Mouse (Mus musculus): Measurements from ENCODE around the gene Defa23. TPM values are rescaled to one million over a fixed set of nuclear protein-coding genes. Genes with fewer than 3 reads are reported as not detected.

Gene Defa23
- 192 and 728 TPM in 2 replicates for polyA plus RNA-seq (2012; rRNA removed; ENCODE audit: low replicate concordance)

DNA sequence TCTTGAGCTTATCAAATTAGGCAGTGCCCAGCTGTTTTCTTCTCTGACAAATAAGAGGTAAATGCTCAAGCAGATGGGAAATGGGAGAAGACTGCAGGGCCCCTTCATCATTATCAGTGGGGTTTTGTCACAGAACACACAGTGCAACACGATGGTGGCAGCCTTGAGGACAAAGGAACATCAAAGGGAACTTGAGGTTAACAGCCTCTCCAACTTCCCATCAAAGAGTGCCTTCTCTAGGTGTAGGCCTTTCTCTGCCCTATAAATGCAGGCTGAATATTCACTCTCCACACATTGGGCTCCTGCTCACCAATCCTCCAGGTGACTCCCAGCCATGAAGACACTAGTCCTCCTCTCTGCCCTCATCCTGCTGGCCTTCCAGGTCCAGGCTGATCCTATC is at the start of gene Defa23:
Gene Defa23 (plus strand): TSS at position 301 of the 400 bp plus-strand sequence.

GRCm38 (mm10) chr8:21025245-21025644 is 29.6 kb upstream of the Defa23 start, which contains the start of gene Defa21:
Gene Defa21 (plus strand): TSS chr8:21025545.

GRCm38 (mm10) chr8:21064738-21065137 is 9.9 kb downstream of the Defa23 start, which contains the start of gene Defa35:
Gene Defa35 (plus strand): TSS chr8:21065038.

GRCm38 (mm10) chr8:21084142-21084541 is 29.3 kb downstream of the Defa23 start, which contains the start of gene Defa25:
Gene Defa25 (plus strand): TSS chr8:21084442.

DNA sequence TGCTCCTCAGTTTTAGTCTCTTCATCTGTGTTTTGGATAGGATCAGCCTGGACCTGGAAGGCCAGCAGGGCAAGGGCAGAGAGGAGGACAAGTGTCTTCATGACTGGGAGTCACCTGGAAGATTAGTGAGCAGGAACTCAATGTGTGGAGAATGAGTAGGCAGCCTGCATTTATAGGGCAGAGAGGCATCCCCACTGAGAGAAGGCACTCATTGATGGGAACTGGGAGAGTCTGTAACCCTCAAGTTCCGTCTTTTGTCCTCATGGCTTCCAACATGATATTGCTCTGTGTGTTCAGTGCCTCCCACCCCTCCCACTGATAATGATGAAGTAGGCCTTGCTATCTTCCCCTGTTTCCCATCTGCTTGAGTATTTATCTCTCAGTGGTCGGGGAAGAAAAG is 41.1 kb downstream of the Defa23 start, which contains the start of gene Gm14851:
Gene Gm14851 (minus strand): TSS at position 101 of the 400 bp plus-strand sequence.

Other genes starting within 250 kb of the Defa23 start
- gene Defb33, start 162.4 kb upstream of the Defa23 start, polyA plus RNA-seq (2012; rRNA removed; ENCODE audit: low replicate concordance) = not detected in 2 replicates
- not detected in 2 replicates for gene Gm15056, start 152.4 kb upstream of the Defa23 start, polyA plus RNA-seq (2012; rRNA removed; ENCODE audit: low replicate concordance)
- not detected in 2 replicates for gene Gm6040, start 133.0 kb upstream of the Defa23 start, polyA plus RNA-seq (2012; rRNA removed; ENCODE audit: low replicate concordance)
- gene AY761185, start 110.3 kb upstream of the Defa23 start, polyA plus RNA-seq (2012; rRNA removed; ENCODE audit: low replicate concordance) = not detected in 2 replicates
- 14.3 TPM in 1 of 2 replicates, not detected in the other for gene Defa21, start 29.5 kb upstream of the Defa23 start, polyA plus RNA-seq (2012; rRNA removed; ENCODE audit: low replicate concordance)
- gene Defa35, start 10.0 kb downstream of the Defa23 start, polyA plus RNA-seq (2012; rRNA removed; ENCODE audit: low replicate concordance) = 6.8 and 56.6 TPM in 2 replicates
- not detected in 2 replicates for gene Defa25, start 29.4 kb downstream of the Defa23 start, polyA plus RNA-seq (2012; rRNA removed; ENCODE audit: low replicate concordance)
- 15.7 and 126 TPM in 2 replicates for gene Gm14851, start 41.0 kb downstream of the Defa23 start, polyA plus RNA-seq (2012; rRNA removed; ENCODE audit: low replicate concordance)
- gene Defa30, start 79.6 kb downstream of the Defa23 start, polyA plus RNA-seq (2012; rRNA removed; ENCODE audit: low replicate concordance) = 70.6 and 73.6 TPM in 2 replicates
- gene Defa22, start 107.2 kb downstream of the Defa23 start, polyA plus RNA-seq (2012; rRNA removed; ENCODE audit: low replicate concordance) = 1.9 and 10.4 TPM in 2 replicates
- gene Defa31, start 136.6 kb downstream of the Defa23 start, polyA plus RNA-seq (2012; rRNA removed; ENCODE audit: low replicate concordance) = not detected in 2 replicates
- 0.56 and 2.0 TPM in 2 replicates for gene Gm15293, start 146.5 kb downstream of the Defa23 start, polyA plus RNA-seq (2012; rRNA removed; ENCODE audit: low replicate concordance)
- 0.77 and 20.8 TPM in 2 replicates for gene Gm15292, start 194.7 kb downstream of the Defa23 start, polyA plus RNA-seq (2012; rRNA removed; ENCODE audit: low replicate concordance)